Comparison of ENCODE assay signal across 9 mouse cellular contexts in genomic region chr2:53007142-53007541, GRCm38 (mm10).
A peak's percentile ranks its signal among the peaks of the same experiment; 100 is the strongest.
DNase-seq lines count a peak whose midpoint lies in the region; ATAC-seq and TF ChIP-seq lines count a peak whose summit lies in the region.
"Had no signal": no experiment of that assay in that cellular context is flagged by ENCODE, and none has a peak within 500 bp of the region (broad histone marks: within the 10 kb centered on the region; RNA-seq: fewer than 3 reads in every experiment).

No protein-coding gene starts in this region.

- no peaks in the 10 kb centered on the region for H3K27me3 ChIP-seq in hindbrain, embryonic 10.5 days (ENCODE audit: insufficient read depth, poor library complexity, severe bottlenecking)
- H3K27me3 ChIP-seq in hindbrain, embryonic 16.5 days (replicated peaks; ENCODE audit: control insufficient read depth, insufficient read depth, low read length) = no peaks in the 10 kb centered on the region
- H3K27me3 ChIP-seq in embryonic facial prominence, embryonic 14.5 days (replicated peaks; ENCODE audit: control insufficient read depth, insufficient read depth, low read length) = no peaks in the 10 kb centered on the region
- H3K27me3 ChIP-seq in hindbrain, embryonic 14.5 days (ENCODE audit: control insufficient read depth, insufficient read depth, low read length) = no peaks in the 10 kb centered on the region
- H3K27me3 ChIP-seq in midbrain, embryonic 14.5 days (ENCODE audit: control insufficient read depth, insufficient read depth, low read length) = no peaks in the 10 kb centered on the region
- H3K27me3 ChIP-seq: limb, embryonic 12.5 days had no signal

- no peaks in the 10 kb centered on the region for H3K9me3 ChIP-seq in hindbrain, embryonic 10.5 days
- no peaks in the 10 kb centered on the region for H3K9me3 ChIP-seq in hindbrain, embryonic 16.5 days (ENCODE audit: control insufficient read depth, low read length)
- no peaks in the 10 kb centered on the region for H3K9me3 ChIP-seq in embryonic facial prominence, embryonic 14.5 days (ENCODE audit: control insufficient read depth, low read length)
- H3K9me3 ChIP-seq in hindbrain, embryonic 14.5 days (ENCODE audit: control insufficient read depth, low read length) = no peaks in the 10 kb centered on the region
- H3K9me3 ChIP-seq in midbrain, embryonic 14.5 days (ENCODE audit: control insufficient read depth, low read length) = no peaks in the 10 kb centered on the region
- H3K9me3 ChIP-seq: limb, embryonic 12.5 days had no signal

- no peaks in the 10 kb centered on the region for H3K36me3 ChIP-seq in hindbrain, embryonic 10.5 days
- no peaks in the 10 kb centered on the region for H3K36me3 ChIP-seq in hindbrain, embryonic 16.5 days (ENCODE audit: control insufficient read depth, insufficient read depth, low read length)
- no peaks in the 10 kb centered on the region for H3K36me3 ChIP-seq in embryonic facial prominence, embryonic 14.5 days (ENCODE audit: control insufficient read depth, insufficient read depth, low read length)
- H3K36me3 ChIP-seq in hindbrain, embryonic 14.5 days (replicated peaks; ENCODE audit: control insufficient read depth, insufficient read depth) = no peaks in the 10 kb centered on the region
- no peaks in the 10 kb centered on the region for H3K36me3 ChIP-seq in midbrain, embryonic 14.5 days (ENCODE audit: control insufficient read depth, insufficient read depth, low read length)
- H3K36me3 ChIP-seq: limb, embryonic 12.5 days had no signal

- peak; percentile 84 for TF ChIP-seq CTCF in left cerebral cortex, adult 2 months (IDR thresholded peaks at IDR 0.05)

- H3K9ac ChIP-seq in hindbrain, embryonic 16.5 days (ENCODE audit: low read depth, low read length) = no peak overlapping the region
- H3K9ac ChIP-seq in embryonic facial prominence, embryonic 14.5 days (ENCODE audit: low read depth, low read length) = no peak overlapping the region
- H3K9ac ChIP-seq in hindbrain, embryonic 14.5 days = no peak overlapping the region
- H3K9ac ChIP-seq in midbrain, embryonic 14.5 days (replicated peaks; ENCODE audit: low read length) = no peak overlapping the region
- H3K9ac ChIP-seq: limb, embryonic 12.5 days had no signal

- DNase-seq in hindbrain, embryonic 10.5 days (ENCODE audit: low spot score) = peak; percentile 68
- peak; percentile 79 to 82 for DNase-seq in adrenal gland, postnatal 36 days
- peak; percentile 59 for DNase-seq in embryonic facial prominence, embryonic 14.5 days (ENCODE audit: low spot score)
- peak; percentile 43 for DNase-seq in hindbrain, embryonic 14.5 days (ENCODE audit: low spot score)
- DNase-seq in left cerebral cortex, adult 2 months (ENCODE audit: extremely low spot score in 1 of 2, low spot score in 2 of 2) = peak; percentile 39 to 47
- DNase-seq in midbrain, embryonic 14.5 days = peak; percentile 60
- peak; percentile 52 for DNase-seq in thymus, postnatal 0 days (ENCODE audit: low spot score)

- intact Hi-C loops in left cerebral cortex, adult 2 months (cut with DNase I) = loop anchor here (5.0 kb wide), 3 partner anchors 75 to 250 kb away; partner anchors contain the start of gene Fmnl2

- no peak overlapping the region for H3K27ac ChIP-seq in hindbrain, embryonic 10.5 days
- H3K27ac ChIP-seq in hindbrain, embryonic 16.5 days (ENCODE audit: low read depth, low read length) = no peak overlapping the region
- no peak overlapping the region for H3K27ac ChIP-seq in embryonic facial prominence, embryonic 14.5 days (replicated peaks; ENCODE audit: low read depth, low read length)
- no peak overlapping the region for H3K27ac ChIP-seq in hindbrain, embryonic 14.5 days
- H3K27ac ChIP-seq in left cerebral cortex, adult 2 months = no peak overlapping the region
- no peak overlapping the region for H3K27ac ChIP-seq in midbrain, embryonic 14.5 days (replicated peaks; ENCODE audit: low read depth, low read length)
- H3K27ac ChIP-seq: limb, embryonic 12.5 days had no signal

- H3K4me3 ChIP-seq in hindbrain, embryonic 10.5 days = no peak overlapping the region
- H3K4me3 ChIP-seq in hindbrain, embryonic 16.5 days (ENCODE audit: low read length) = no peak overlapping the region
- no peak overlapping the region for H3K4me3 ChIP-seq in embryonic facial prominence, embryonic 14.5 days (ENCODE audit: low read depth, low read length)
- H3K4me3 ChIP-seq in hindbrain, embryonic 14.5 days (replicated peaks; ENCODE audit: low read length) = no peak overlapping the region
- H3K4me3 ChIP-seq in left cerebral cortex, adult 2 months = no peak overlapping the region
- H3K4me3 ChIP-seq in midbrain, embryonic 14.5 days (replicated peaks; ENCODE audit: low read depth, low read length) = no peak overlapping the region
- H3K4me3 ChIP-seq: limb, embryonic 12.5 days had no signal

- 18% methylated on average over 5 of the region's 5 CpGs for WGBS in hindbrain, embryonic 10.5 days
- 16% methylated on average over 5 of the region's 5 CpGs for WGBS in hindbrain, embryonic 16.5 days
- 18% methylated on average over 5 of the region's 5 CpGs for WGBS in embryonic facial prominence, embryonic 14.5 days
- 8% methylated on average over 5 of the region's 5 CpGs for WGBS in hindbrain, embryonic 14.5 days
- WGBS in midbrain, embryonic 14.5 days = 18% methylated on average over 5 of the region's 5 CpGs

- no peak overlapping the region for H3K4me2 ChIP-seq in hindbrain, embryonic 16.5 days (ENCODE audit: low read length)
- no peak overlapping the region for H3K4me2 ChIP-seq in embryonic facial prominence, embryonic 14.5 days (ENCODE audit: low read depth, low read length)
- no peak overlapping the region for H3K4me2 ChIP-seq in hindbrain, embryonic 14.5 days (replicated peaks)
- H3K4me2 ChIP-seq in midbrain, embryonic 14.5 days (ENCODE audit: low read length) = no peak overlapping the region
- H3K4me2 ChIP-seq: limb, embryonic 12.5 days had no signal

- no peak for ATAC-seq in hindbrain, embryonic 16.5 days
- ATAC-seq in embryonic facial prominence, embryonic 14.5 days (ENCODE audit: low read depth) = peak; percentile 51
- no peak for ATAC-seq in hindbrain, embryonic 14.5 days (ENCODE audit: low FRiP score)
- no peak for ATAC-seq in midbrain, embryonic 14.5 days (ENCODE audit: low FRiP score, low TSS enrichment)

- H3K4me1 ChIP-seq in hindbrain, embryonic 10.5 days (replicated peaks) = peaks cover 37% of the 10 kb centered on the region
- H3K4me1 ChIP-seq in hindbrain, embryonic 16.5 days (ENCODE audit: control insufficient read depth, insufficient read depth, low read depth, low read length) = peaks cover 3% of the 10 kb centered on the region; the same call in 1 of the 2 replicates
- H3K4me1 ChIP-seq in embryonic facial prominence, embryonic 14.5 days (ENCODE audit: control insufficient read depth, insufficient read depth, low read length) = peaks cover 18% of the 10 kb centered on the region
- peaks cover 16% of the 10 kb centered on the region for H3K4me1 ChIP-seq in hindbrain, embryonic 14.5 days (replicated peaks; ENCODE audit: control insufficient read depth, insufficient read depth, low read length)
- peaks cover 5% of the 10 kb centered on the region; the same call in 1 of the 2 replicates for H3K4me1 ChIP-seq in midbrain, embryonic 14.5 days (ENCODE audit: control insufficient read depth, insufficient read depth, low read length)
